Mouse (Mus musculus) limb, embryonic 14.5 days (tissue): ENCODE data around the gene Aip. TPM values are rescaled to one million over a fixed set of nuclear protein-coding genes. Genes with fewer than 3 reads are reported as not detected.
A peak's percentile ranks its signal among the peaks of the same experiment; 100 is the strongest.

Experiments used
- ATAC-seq: fragments of 200-750 bp; cut with Nextera tagmentation; 2 replicates; pipeline ENCODE4 v1.8.0; 2017; ENCODE audit warnings: low read depth, moderate number of reproducible peaks, moderate TSS enrichment; ENCODE audit not compliant: low FRiP score
- DNase-seq: peaks from one replicate; pipeline ENCODE4 v3.0.0-alpha.2; 2015; ENCODE audit warnings: low spot score
- H3K27ac ChIP-seq: fragments of 300-500 bp; sonication (generic); replicated peaks from 2 replicates; pipeline ENCODE4 v1.5.1; 2014; ENCODE audit warnings: low read depth, mild to moderate bottlenecking, low read length, moderate library complexity, mixed read lengths
- H3K27me3 ChIP-seq: fragments of 300-500 bp; sonication (generic); 2 replicates; pipeline ENCODE4 v1.6.1; 2014; ENCODE audit warnings: low read length, mixed read lengths; ENCODE audit not compliant: control insufficient read depth, insufficient read depth
- H3K36me3 ChIP-seq: fragments of 300-500 bp; sonication (generic); 2 replicates; pipeline ENCODE4 v1.6.1; 2014; ENCODE audit warnings: mild to moderate bottlenecking, low read length, moderate library complexity, mixed read lengths; ENCODE audit not compliant: control insufficient read depth, insufficient read depth
- H3K4me1 ChIP-seq: fragments of 300-500 bp; sonication (generic); 2 replicates; pipeline ENCODE4 v1.6.1; 2014; ENCODE audit warnings: antibody characterized with exemption, low read length, mixed read lengths; ENCODE audit not compliant: control insufficient read depth, insufficient read depth
- H3K4me2 ChIP-seq: fragments of 300-500 bp; sonication (generic); replicated peaks from 2 replicates; pipeline ENCODE4 v1.6.1; 2014; ENCODE audit warnings: low read depth, mild to moderate bottlenecking, low read length, moderate library complexity; ENCODE audit not compliant: severe bottlenecking
- H3K4me3 ChIP-seq: fragments of 300-500 bp; sonication (generic); replicated peaks from 2 replicates; pipeline ENCODE4 v1.5.1; 2014; ENCODE audit warnings: low read length
- H3K9ac ChIP-seq: fragments of 300-500 bp; sonication (generic); 2 replicates; pipeline ENCODE4 v1.6.1; 2014; ENCODE audit warnings: mild to moderate bottlenecking, low read depth, low read length, moderate library complexity; ENCODE audit not compliant: severe bottlenecking
- H3K9me3 ChIP-seq: fragments of 300-500 bp; sonication (generic); 2 replicates; pipeline ENCODE4 v1.6.1; 2016; ENCODE audit warnings: low read length; ENCODE audit not compliant: control insufficient read depth
- POLR2A ChIP-seq: fragments of 200-500 bp; IDR thresholded peaks from 2 replicates; pipeline ENCODE4 v1.8.0; 2012; ENCODE audit warnings: inconsistent platforms, mild to moderate bottlenecking, moderate library complexity, borderline replicate concordance; ENCODE audit not compliant: insufficient read depth, insufficient read length; ENCODE audit errors: extremely low read depth
- WGBS: fragments of 180-500 bp; shearing (Covaris S2); extraction: QIAGEN DNeasy Blood & Tissue Kit; methylation state at CpG from one replicate; pipeline ENCODE4 v1.1.7; 2014; 5-methylcytosine and 5-hydroxymethylcytosine counted together
- polyA plus RNA-seq, 2 experiments: library from polyadenylated mRNA; depleted of rRNA in 1 of 2; stranded (reverse) in 1 of 2; unstranded in 1 of 2; fragments of >200 nt; fragmentation: Nextera tagmentation in 1 of 2; extraction: Ambion mirVana in 1 of 2; gene quantifications; 2 replicates each; pipeline versions ENCODE4 v1.2.1 to v1.2.3; 2012 to 2014

The Aip gene
- polyA plus RNA-seq, 2 experiments = 86.4 to 119 TPM

GRCm38 (mm10) chr19:4119716-4120487 is 5.8 kb downstream of the Aip start:
- DNase-seq (no peak), ATAC-seq (no peak)
- 94% methylated on average over 6 of the region's 6 CpGs for WGBS
- H3K4me3 ChIP-seq = no peak overlapping the region
- H3K4me1 ChIP-seq = peaks cover 9% of the 10 kb centered on the region
- no peak for TF ChIP-seq POLR2A
- peaks cover 40% of the 10 kb centered on the region for H3K36me3 ChIP-seq
- H3K9me3 ChIP-seq = no peaks in the 10 kb centered on the region
- no peak overlapping the region for H3K27ac ChIP-seq
- 0 out of 2 replicates have a peak overlapping the region, but pooled peaks have one; percentile 8 for H3K9ac ChIP-seq
- H3K4me2 ChIP-seq = peak overlapping the region; percentile 55; the same call in 1 of the 2 replicates
- H3K27me3 ChIP-seq = no peaks in the 10 kb centered on the region

GRCm38 (mm10) chr19:4118350-4118749 is 7.3 kb downstream of the Aip start:
- H3K27me3 ChIP-seq = no peaks in the 10 kb centered on the region
- no peaks in the 10 kb centered on the region for H3K9me3 ChIP-seq
- no peak overlapping the region for H3K4me3 ChIP-seq
- TF ChIP-seq POLR2A = no peak
- no peak overlapping the region for H3K9ac ChIP-seq
- ATAC-seq (no peak), DNase-seq (no peak)
- H3K36me3 ChIP-seq = peaks cover 55% of the 10 kb centered on the region
- H3K4me1 ChIP-seq = peaks cover 15% of the 10 kb centered on the region
- no peak overlapping the region for H3K4me2 ChIP-seq
- 95% methylated on average over 2 of the region's 2 CpGs for WGBS
- no peak overlapping the region for H3K27ac ChIP-seq

- DNase-seq = no peak
- H3K4me2 ChIP-seq = no peak overlapping the region
- H3K36me3 ChIP-seq = peaks cover 66% of the 10 kb centered on the region
- no peaks in the 10 kb centered on the region for H3K27me3 ChIP-seq
- H3K9ac ChIP-seq = no peak overlapping the region; the same call in 1 of the 2 replicates
- no peak for TF ChIP-seq POLR2A
- WGBS = 98% methylated on average over 7 of the region's 7 CpGs
- no peak overlapping the region for H3K27ac ChIP-seq
- no peak for ATAC-seq
- no peaks in the 10 kb centered on the region for H3K9me3 ChIP-seq
- H3K4me3 ChIP-seq = no peak overlapping the region
- peaks cover 15% of the 10 kb centered on the region for H3K4me1 ChIP-seq
Observed at GRCm38 (mm10) chr19:4117006-4117405, 8.7 kb downstream of the Aip start.

GRCm38 (mm10) chr19:4115816-4116215 is 9.8 kb downstream of the Aip start:
- H3K36me3 ChIP-seq = peaks cover 73% of the 10 kb centered on the region
- no peak overlapping the region for H3K4me3 ChIP-seq
- no peak overlapping the region for H3K9ac ChIP-seq
- DNase-seq (no peak), ATAC-seq (no peak)
- H3K27ac ChIP-seq = no peak overlapping the region
- 82% methylated on average over 11 of the region's 11 CpGs for WGBS
- H3K27me3 ChIP-seq = no peaks in the 10 kb centered on the region
- H3K4me1 ChIP-seq = peaks cover 13% of the 10 kb centered on the region
- no peak for TF ChIP-seq POLR2A
- H3K4me2 ChIP-seq = no peak overlapping the region
- no peaks in the 10 kb centered on the region for H3K9me3 ChIP-seq

DNA sequence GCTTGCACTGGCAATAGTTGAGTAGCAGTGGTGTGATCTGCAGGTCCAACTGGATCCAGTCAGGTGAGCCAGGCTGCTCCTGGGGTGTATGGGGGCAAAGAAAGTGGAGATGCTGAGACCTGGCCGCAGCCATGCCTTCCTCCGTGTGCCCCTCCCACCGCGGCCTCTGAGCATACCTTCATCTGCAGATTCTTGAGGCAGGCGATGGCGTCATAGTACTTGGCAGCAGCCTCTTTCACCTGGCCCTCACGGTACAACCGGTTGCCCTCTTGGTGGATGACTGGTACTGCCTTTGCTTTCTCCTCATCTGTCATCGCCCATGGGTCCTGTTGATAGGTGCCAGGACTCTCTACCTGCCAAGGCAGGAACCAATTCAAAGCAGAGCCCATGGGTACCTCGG is 10.5 kb downstream of the Aip start:
- H3K27me3 ChIP-seq = no peaks in the 10 kb centered on the region
- DNase-seq = no peak
- peaks cover 73% of the 10 kb centered on the region for H3K36me3 ChIP-seq
- 96% methylated on average over 10 of the region's 10 CpGs for WGBS
- H3K4me2 ChIP-seq = no peak overlapping the region
- H3K4me3 ChIP-seq = no peak overlapping the region
- no peaks in the 10 kb centered on the region for H3K9me3 ChIP-seq
- H3K27ac ChIP-seq = no peak overlapping the region
- TF ChIP-seq POLR2A = no peak
- H3K9ac ChIP-seq = no peak overlapping the region
- peaks cover 6% of the 10 kb centered on the region; the same call in 1 of the 2 replicates for H3K4me1 ChIP-seq
- ATAC-seq = no peak
